8 mouse cellular contexts compared by ENCODE assay signal in genomic region chr9:44343290-44343689, GRCm38 (mm10). TPM values are rescaled to one million over a fixed set of nuclear protein-coding genes. Genes with fewer than 3 reads are reported as not detected.
DNase-seq lines count a peak whose midpoint lies in the region; ATAC-seq and TF ChIP-seq lines count a peak whose summit lies in the region.

No protein-coding gene starts in this region.

- 16% methylated on average over 6 of the region's 6 CpGs for WGBS in hindbrain, embryonic 12.5 days
- 16% methylated on average over 6 of the region's 6 CpGs for WGBS in midbrain, embryonic 10.5 days

- TF ChIP-seq POLR2A in embryonic fibroblast, embryonic 13.5 days (IDR thresholded peaks at IDR 0.05; ENCODE audit: low read depth, low read length): no peak

- H3K4me3 ChIP-seq in embryonic fibroblast, embryonic 13.5 days (ENCODE audit: insufficient read depth, low read length): peak overlapping the region; percentile 61
- peak overlapping the region; percentile 88 for H3K4me3 ChIP-seq in hindbrain, embryonic 12.5 days
- peak overlapping the region; percentile 87 for H3K4me3 ChIP-seq in midbrain, embryonic 10.5 days

- H3K9me3 ChIP-seq in hindbrain, embryonic 12.5 days (replicated peaks): no peaks in the 10 kb centered on the region
- no peaks in the 10 kb centered on the region for H3K9me3 ChIP-seq in midbrain, embryonic 10.5 days (replicated peaks)

- TF ChIP-seq CTCF in embryonic fibroblast, embryonic 13.5 days (IDR thresholded peaks at IDR 0.05; ENCODE audit: borderline replicate concordance, insufficient read depth, low read length): no peak

- H3K27ac ChIP-seq in embryonic fibroblast, embryonic 13.5 days (ENCODE audit: insufficient read depth, low read length): peak overlapping the region; percentile 23
- H3K27ac ChIP-seq in hindbrain, embryonic 12.5 days: peak overlapping the region; percentile 98
- peak overlapping the region; percentile 98 for H3K27ac ChIP-seq in midbrain, embryonic 10.5 days (replicated peaks)

- H3K4me2 ChIP-seq in hindbrain, embryonic 12.5 days (replicated peaks): peak overlapping the region; percentile 56

- H3K9ac ChIP-seq in hindbrain, embryonic 12.5 days: peak overlapping the region; percentile 83

- DNase-seq in ovary, postnatal 36 days (ENCODE audit: low spot score): peak; percentile 53
- no peak for DNase-seq in ovary, postnatal 14 days (ENCODE audit: low spot score)
- no peak for DNase-seq in midbrain, embryonic 10.5 days (ENCODE audit: low spot score)
- DNase-seq in frontal cortex, postnatal 36 days (ENCODE audit: low spot score in 2 of 2): no peak
- DNase-seq in MN1 (ENCODE audit: low spot score): no peak

- peaks cover 34% of the 10 kb centered on the region for H3K36me3 ChIP-seq in hindbrain, embryonic 12.5 days
- peaks cover 64% of the 10 kb centered on the region for H3K36me3 ChIP-seq in midbrain, embryonic 10.5 days

- ATAC-seq in hindbrain, embryonic 12.5 days (ENCODE audit: low FRiP score): peak; percentile 18
- no peak for ATAC-seq in activated CD4-positive, CD25-positive, alpha-beta regulatory T cell, adult 4 months

- H3K4me1 ChIP-seq in embryonic fibroblast, embryonic 13.5 days (ENCODE audit: control insufficient read depth, insufficient read depth, low read length): peaks cover 10% of the 10 kb centered on the region
- peaks cover 13% of the 10 kb centered on the region for H3K4me1 ChIP-seq in hindbrain, embryonic 12.5 days
- peaks cover 21% of the 10 kb centered on the region for H3K4me1 ChIP-seq in midbrain, embryonic 10.5 days

- H3K27me3 ChIP-seq in hindbrain, embryonic 12.5 days: no peaks in the 10 kb centered on the region
- H3K27me3 ChIP-seq in midbrain, embryonic 10.5 days (ENCODE audit: low read depth, poor library complexity, severe bottlenecking): no peaks in the 10 kb centered on the region

RNA-seq across cellular contexts. Expression of gene Hmbs, which starts 0.7 kb away (rescaled TPM):
- polyA plus RNA-seq in embryonic fibroblast, embryonic 13.5 days (2011; ENCODE audit: insufficient read length, low read depth, missing spikeins): 46.8 and 51.9 TPM in 2 replicates
- 99.4 and 103 TPM in 2 replicates for polyA plus RNA-seq in hindbrain, embryonic 12.5 days (2016; fragmentation: Nextera tagmentation; extraction: Ambion mirVana)
- 168 and 189 TPM in 2 replicates for polyA plus RNA-seq in midbrain, embryonic 10.5 days (2016; fragmentation: Nextera tagmentation; extraction: Ambion mirVana)
- 10 to 100 TPM; 27.6 to 33.4 TPM for polyA plus RNA-seq in activated CD4-positive, CD25-positive, alpha-beta regulatory T cell, adult 4 months (2017; shearing (Covaris generic))

RNA-seq across cellular contexts. Expression of gene H2afx, which starts 8.8 kb away (rescaled TPM):
- 50.9 and 74.7 TPM in 2 replicates for polyA plus RNA-seq in embryonic fibroblast, embryonic 13.5 days (2011; ENCODE audit: insufficient read length, low read depth, missing spikeins)
- 273 and 290 TPM in 2 replicates for polyA plus RNA-seq in hindbrain, embryonic 12.5 days (2016; fragmentation: Nextera tagmentation; extraction: Ambion mirVana)
- polyA plus RNA-seq in midbrain, embryonic 10.5 days (2016; fragmentation: Nextera tagmentation; extraction: Ambion mirVana): 531 and 532 TPM in 2 replicates
- 10 to 100 TPM; 29.0 to 36.5 TPM for polyA plus RNA-seq in activated CD4-positive, CD25-positive, alpha-beta regulatory T cell, adult 4 months (2017; shearing (Covaris generic))

RNA-seq across cellular contexts. Expression of gene Dpagt1, which starts 17.5 kb away (rescaled TPM):
- polyA plus RNA-seq in embryonic fibroblast, embryonic 13.5 days (2011; ENCODE audit: insufficient read length, low read depth, missing spikeins): 39.7 and 54.7 TPM in 2 replicates
- 37.3 and 41.3 TPM in 2 replicates for polyA plus RNA-seq in hindbrain, embryonic 12.5 days (2016; fragmentation: Nextera tagmentation; extraction: Ambion mirVana)
- polyA plus RNA-seq in midbrain, embryonic 10.5 days (2016; fragmentation: Nextera tagmentation; extraction: Ambion mirVana): 45.6 and 47.5 TPM in 2 replicates
- 10 to 100 TPM; 16.5 to 18.0 TPM for polyA plus RNA-seq in activated CD4-positive, CD25-positive, alpha-beta regulatory T cell, adult 4 months (2017; shearing (Covaris generic))

RNA-seq across cellular contexts. Expression of gene Vps11, which starts 18.2 kb away (rescaled TPM):
- 33.8 and 35.4 TPM in 2 replicates for polyA plus RNA-seq in embryonic fibroblast, embryonic 13.5 days (2011; ENCODE audit: insufficient read length, low read depth, missing spikeins)
- 35.2 and 36.2 TPM in 2 replicates for polyA plus RNA-seq in hindbrain, embryonic 12.5 days (2016; fragmentation: Nextera tagmentation; extraction: Ambion mirVana)
- polyA plus RNA-seq in midbrain, embryonic 10.5 days (2016; fragmentation: Nextera tagmentation; extraction: Ambion mirVana): 33.6 and 35.9 TPM in 2 replicates
- polyA plus RNA-seq in activated CD4-positive, CD25-positive, alpha-beta regulatory T cell, adult 4 months (2017; shearing (Covaris generic)): 10 to 100 TPM; 21.5 to 40.8 TPM

RNA-seq across cellular contexts. Expression of gene C2cd2l, which starts 23.2 kb away (rescaled TPM):
- 9.4 and 10.5 TPM in 2 replicates for polyA plus RNA-seq in embryonic fibroblast, embryonic 13.5 days (2011; ENCODE audit: insufficient read length, low read depth, missing spikeins)
- 20.2 and 22.2 TPM in 2 replicates for polyA plus RNA-seq in hindbrain, embryonic 12.5 days (2016; fragmentation: Nextera tagmentation; extraction: Ambion mirVana)
- polyA plus RNA-seq in midbrain, embryonic 10.5 days (2016; fragmentation: Nextera tagmentation; extraction: Ambion mirVana): 8.6 and 10.8 TPM in 2 replicates
- polyA plus RNA-seq in activated CD4-positive, CD25-positive, alpha-beta regulatory T cell, adult 4 months (2017; shearing (Covaris generic)): 1 to 10 TPM; 4.3 to 5.3 TPM

Comparison
In these comparisons a context has a peak if more than half of its experiments do, and no peak if none do; other contexts are left out.
1. H3K27ac ChIP-seq: peak in every context shown above with its lines; median percentile 98 in hindbrain, embryonic 12.5 days; 98 in midbrain, embryonic 10.5 days; 23 in embryonic fibroblast, embryonic 13.5 days.